Mouse (Mus musculus) 416B (cell line): Measurements from ENCODE around the gene Tenm2.

ENCODE experiments used
- DNase-seq: peaks from one replicate; pipeline ENCODE4 v3.0.0; 2011; ENCODE audit warnings: low read depth

Tenm2 gene

GRCm38 (mm10) chr11:36194348-36194747 is 1041.4 kb downstream of the Tenm2 start:
- DNase-seq = no peak

GRCm38 (mm10) chr11:36176106-36176505 is 1059.7 kb downstream of the Tenm2 start:
- no peak for DNase-seq

GRCm38 (mm10) chr11:36173076-36173690 is 1062.6 kb downstream of the Tenm2 start:
- no peak for DNase-seq

GRCm38 (mm10) chr11:36172520-36172919 is 1063.2 kb downstream of the Tenm2 start:
- DNase-seq = no peak

- DNase-seq = no peak
These were observed 1063.8 kb downstream of the Tenm2 start for GRCm38 (mm10) chr11:36171991-36172390.

- DNase-seq = no peak
These were observed 1064.5 kb downstream of the Tenm2 start for GRCm38 (mm10) chr11:36171221-36171620.

- no peak for DNase-seq
These were observed 1066.0 kb downstream of the Tenm2 start for GRCm38 (mm10) chr11:36169738-36170137.

- DNase-seq = no peak
These were observed 1066.7 kb downstream of the Tenm2 start for GRCm38 (mm10) chr11:36168921-36169537.

- no peak for DNase-seq
These were observed 1067.9 kb downstream of the Tenm2 start for GRCm38 (mm10) chr11:36167766-36168318.

- no peak for DNase-seq
These were observed 1072.2 kb downstream of the Tenm2 start for GRCm38 (mm10) chr11:36163580-36163979.

GRCm38 (mm10) chr11:36161765-36162321 is 1073.9 kb downstream of the Tenm2 start:
- DNase-seq = no peak

- DNase-seq = no peak
These were observed 1082.3 kb downstream of the Tenm2 start for GRCm38 (mm10) chr11:36153450-36153849.

GRCm38 (mm10) chr11:36153011-36153410 is 1082.8 kb downstream of the Tenm2 start:
- DNase-seq = no peak

- DNase-seq = no peak
These were observed 1083.5 kb downstream of the Tenm2 start for GRCm38 (mm10) chr11:36152226-36152625.

GRCm38 (mm10) chr11:36149092-36149491 is 1086.7 kb downstream of the Tenm2 start:
- DNase-seq = no peak

GRCm38 (mm10) chr11:36145057-36145456 is 1090.7 kb downstream of the Tenm2 start:
- no peak for DNase-seq

GRCm38 (mm10) chr11:36140411-36140810 is 1095.4 kb downstream of the Tenm2 start:
- no peak for DNase-seq

- DNase-seq = no peak
These were observed 1096.2 kb downstream of the Tenm2 start for GRCm38 (mm10) chr11:36139521-36139920.

- no peak for DNase-seq
These were observed 1097.9 kb downstream of the Tenm2 start for GRCm38 (mm10) chr11:36137840-36138239.

GRCm38 (mm10) chr11:36137276-36137675 is 1098.5 kb downstream of the Tenm2 start:
- no peak for DNase-seq

- DNase-seq = no peak
These were observed 1101.1 kb downstream of the Tenm2 start for GRCm38 (mm10) chr11:36134645-36135044.

- DNase-seq = no peak
These were observed 1112.5 kb downstream of the Tenm2 start for GRCm38 (mm10) chr11:36123275-36123674.

GRCm38 (mm10) chr11:36121410-36121929 is 1114.3 kb downstream of the Tenm2 start:
- DNase-seq = no peak
